Mouse (Mus musculus) heart, adult 2 months (tissue): ENCODE results near the gene Frem1.

Source experiments
- CTCF ChIP-seq: fragments of 200-600 bp; IDR thresholded peaks from 2 replicates; pipeline ENCODE4 v1.8.1; 2022; ENCODE audit warnings: antibody characterized with exemption, mild to moderate bottlenecking, moderate library complexity
- POLR2A ChIP-seq: fragments of 200-500 bp; IDR thresholded peaks from 2 replicates; pipeline ENCODE4 v1.6.1; 2011; ENCODE audit warnings: mild to moderate bottlenecking, low read depth, low read length, control low read depth; ENCODE audit not compliant: insufficient read depth

DNA sequence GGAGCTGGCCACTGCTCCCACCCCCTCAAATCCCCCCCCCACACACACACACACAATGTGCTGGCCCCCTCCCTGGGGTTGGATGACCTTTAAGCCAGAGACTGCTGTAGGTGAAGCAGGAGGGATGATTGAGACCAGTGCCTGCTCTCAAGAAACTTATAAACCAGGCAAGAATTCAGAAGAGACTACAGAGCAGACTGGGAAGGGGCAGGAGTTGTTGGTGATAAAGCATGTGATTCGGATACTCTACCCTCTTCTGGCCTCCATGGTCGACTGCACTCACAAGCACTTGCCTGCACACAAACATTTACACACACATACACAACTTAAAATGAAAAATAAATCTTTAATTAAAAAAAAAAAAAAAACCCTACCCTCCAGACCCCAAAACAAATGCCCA, 6.0 kb upstream of the Frem1 start:
- TF ChIP-seq POLR2A: no peak
- TF ChIP-seq CTCF: no peak
